Mouse (Mus musculus): ENCODE data around the gene Mtg2. TPM values are rescaled to one million over a fixed set of nuclear protein-coding genes. Genes with fewer than 3 reads are reported as not detected.

Gene Mtg2
- polyA plus RNA-seq, 1 experiment from 2014 or later: 11.1 TPM

DNA sequence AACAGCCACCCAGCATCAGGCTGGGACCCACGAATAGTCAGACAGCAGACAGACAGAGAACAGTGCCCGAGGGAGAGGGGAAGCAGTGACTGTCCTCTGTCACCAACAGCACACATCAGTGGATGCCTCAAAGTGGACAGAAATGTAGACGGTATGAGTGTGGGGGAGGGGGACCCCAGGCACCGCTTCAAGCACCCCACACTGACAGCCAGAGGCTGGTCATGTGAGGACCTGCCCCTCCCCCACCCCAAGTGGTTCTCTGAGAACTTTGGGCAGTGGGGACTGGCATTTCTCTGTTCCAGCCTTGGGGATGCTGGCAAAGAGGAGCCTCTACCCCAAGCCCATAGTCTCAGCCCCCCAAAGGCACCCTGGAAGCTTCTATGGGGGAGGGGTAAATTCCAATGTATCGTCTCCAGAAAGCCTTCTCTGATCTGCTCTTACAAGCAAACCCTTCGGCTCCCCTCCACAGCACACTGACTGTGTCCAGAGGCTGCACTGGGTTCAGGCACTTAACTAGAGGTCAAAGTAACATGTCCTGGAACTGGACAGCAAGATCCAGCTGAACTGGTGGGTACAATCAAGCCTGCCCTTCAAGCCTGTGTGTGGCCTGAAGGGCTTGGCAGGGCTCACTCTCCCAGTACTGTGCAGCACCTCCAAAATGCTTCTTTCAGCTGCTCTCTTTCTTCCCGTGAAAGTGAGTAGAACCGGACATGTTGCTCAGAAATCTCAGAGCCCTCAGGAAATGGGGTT is 35.2 kb downstream of the Mtg2 start:
- Histone ChIP-seq H3K4me1 (replicated peaks; ENCODE audit: control insufficient read depth, insufficient read depth, low read length) (no peaks in the 10 kb centered on the region), H3K27me3 (replicated peaks; ENCODE audit: control insufficient read depth, insufficient read depth, low read length) (peaks cover 50% of the 10 kb centered on the region), H3K36me3 (ENCODE audit: control insufficient read depth, insufficient read depth) (no peaks in the 10 kb centered on the region), H3K27ac (ENCODE audit: low read depth, low read length) (no peak overlapping the region), H3K4me3 (ENCODE audit: low read depth, low read length) (no peak overlapping the region), H3K9me3 (ENCODE audit: control insufficient read depth) (no peaks in the 10 kb centered on the region), H3K4me2 (replicated peaks; ENCODE audit: low read depth) (no peak overlapping the region), H3K9ac (ENCODE audit: low read depth, low read length) (no peak overlapping the region)
- no peak for ATAC-seq
- WGBS: 42% methylated on average over 8 of the region's 8 CpGs
- TF ChIP-seq CTCF (IDR thresholded peaks at IDR 0.05; ENCODE audit: low read depth): no peak

DNA sequence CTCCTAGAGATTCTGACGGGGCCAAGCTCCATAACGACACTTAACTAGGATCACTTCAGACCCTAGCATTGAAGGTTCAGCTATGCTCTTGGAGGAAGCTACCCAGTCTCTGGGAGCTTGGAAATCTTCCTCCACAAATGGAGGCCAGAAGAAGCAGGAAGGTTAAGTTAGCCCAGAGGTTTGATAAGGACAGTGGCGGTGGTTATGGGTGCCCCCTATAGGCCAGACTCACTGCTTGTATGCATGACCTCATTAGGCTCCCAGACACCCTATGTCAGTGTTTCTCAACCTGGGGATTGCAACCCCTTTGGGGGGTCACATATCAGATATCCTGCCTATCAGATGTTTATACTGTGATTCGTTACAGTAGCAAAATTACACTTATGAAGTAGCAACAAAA is 36.7 kb downstream of the Mtg2 start:
- peak; percentile 59 for TF ChIP-seq CTCF (IDR thresholded peaks at IDR 0.05; ENCODE audit: low read depth)
- no peak overlapping the region for H3K4me3 ChIP-seq (ENCODE audit: low read depth, low read length)
- H3K36me3 ChIP-seq (ENCODE audit: control insufficient read depth, insufficient read depth): no peaks in the 10 kb centered on the region
- WGBS: 60% methylated on average over 4 of the region's 4 CpGs
- H3K27me3 ChIP-seq (replicated peaks; ENCODE audit: control insufficient read depth, insufficient read depth, low read length): peaks cover 37% of the 10 kb centered on the region
- H3K4me2 ChIP-seq (replicated peaks; ENCODE audit: low read depth): no peak overlapping the region
- H3K27ac ChIP-seq (ENCODE audit: low read depth, low read length): no peak overlapping the region
- ATAC-seq: no peak
- H3K4me1 ChIP-seq (replicated peaks; ENCODE audit: control insufficient read depth, insufficient read depth, low read length): no peaks in the 10 kb centered on the region
- H3K9ac ChIP-seq (ENCODE audit: low read depth, low read length): no peak overlapping the region
- H3K9me3 ChIP-seq (ENCODE audit: control insufficient read depth): no peaks in the 10 kb centered on the region

DNA sequence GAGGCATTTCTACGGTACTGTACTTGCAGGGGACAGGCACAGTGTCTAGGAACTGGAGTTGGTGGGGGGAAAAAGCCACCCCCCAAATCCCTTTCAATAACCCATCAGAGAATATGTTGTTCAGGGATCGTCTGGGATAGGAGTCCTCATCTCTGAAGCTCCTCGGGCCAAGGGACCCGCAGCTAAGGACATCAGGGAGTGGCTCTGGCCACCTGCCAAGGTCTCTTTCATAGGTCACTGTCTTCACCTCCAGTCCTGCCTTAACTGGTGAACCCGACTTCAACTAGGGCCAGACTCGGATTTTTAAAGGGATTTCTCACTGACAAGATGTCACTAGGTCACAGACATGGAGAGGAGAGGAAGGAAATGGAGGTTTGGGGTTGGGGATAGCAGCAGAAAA is 37.9 kb downstream of the Mtg2 start:
- H3K36me3 ChIP-seq (ENCODE audit: control insufficient read depth, insufficient read depth): no peaks in the 10 kb centered on the region
- no peaks in the 10 kb centered on the region for H3K4me1 ChIP-seq (replicated peaks; ENCODE audit: control insufficient read depth, insufficient read depth, low read length)
- ATAC-seq: no peak
- H3K4me3 ChIP-seq (ENCODE audit: low read depth, low read length): no peak overlapping the region
- no peaks in the 10 kb centered on the region for H3K9me3 ChIP-seq (ENCODE audit: control insufficient read depth)
- no peak overlapping the region for H3K9ac ChIP-seq (ENCODE audit: low read depth, low read length)
- WGBS: 52% methylated on average over 6 of the region's 6 CpGs
- H3K27me3 ChIP-seq (replicated peaks; ENCODE audit: control insufficient read depth, insufficient read depth, low read length): peaks cover 25% of the 10 kb centered on the region
- H3K27ac ChIP-seq (ENCODE audit: low read depth, low read length): no peak overlapping the region
- no peak for TF ChIP-seq CTCF (IDR thresholded peaks at IDR 0.05; ENCODE audit: low read depth)
- no peak overlapping the region for H3K4me2 ChIP-seq (replicated peaks; ENCODE audit: low read depth)

DNA sequence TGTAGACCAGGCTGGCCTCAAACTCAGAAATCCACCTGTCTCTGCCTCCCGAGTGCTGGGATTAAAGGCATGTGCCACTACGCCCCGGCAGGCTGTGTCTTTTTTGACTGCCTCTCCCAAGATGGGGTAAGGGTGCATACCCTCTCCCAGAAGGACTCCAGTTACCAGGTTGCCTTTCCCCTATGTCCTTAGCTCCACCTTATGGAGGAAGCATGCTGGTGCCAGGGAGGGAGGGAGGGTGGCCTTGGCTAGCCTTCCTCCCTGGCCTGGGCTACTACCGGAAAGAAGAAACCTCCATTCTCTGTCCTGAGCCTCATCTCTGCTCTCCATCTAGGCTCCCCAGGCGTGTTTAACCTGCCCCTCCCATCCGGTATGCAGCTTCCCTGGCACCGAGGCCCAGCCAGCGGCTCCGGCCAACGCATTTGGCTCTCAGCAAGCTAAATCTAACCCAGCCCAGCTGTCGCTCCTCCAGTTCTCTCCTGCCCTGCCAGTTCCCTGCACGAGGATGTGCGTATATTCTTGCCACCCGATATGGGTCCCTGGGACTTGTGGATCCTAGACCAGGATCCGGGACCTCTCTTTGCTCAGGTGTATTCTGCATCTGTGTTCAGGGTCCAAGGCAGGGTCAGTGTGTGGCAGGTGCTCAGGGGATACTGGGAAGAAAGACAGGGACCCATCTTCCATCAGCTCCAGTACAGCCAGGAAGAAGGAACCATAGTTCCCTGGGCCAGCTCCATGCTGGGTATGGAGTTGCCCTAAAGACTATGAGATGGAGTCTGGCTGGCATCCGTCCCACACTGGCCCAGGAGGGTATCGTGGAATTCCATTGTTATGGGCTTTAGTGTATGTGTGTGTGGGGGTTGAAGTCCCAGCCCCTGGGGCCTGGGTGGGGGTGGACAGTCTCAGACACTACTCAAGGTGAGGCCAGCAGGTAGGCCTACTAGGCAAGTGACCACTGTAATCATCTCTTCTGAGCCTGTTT is 43.8 kb downstream of the Mtg2 start:
- Histone ChIP-seq H3K9ac (ENCODE audit: low read depth, low read length) (no peak overlapping the region), H3K4me1 (replicated peaks; ENCODE audit: control insufficient read depth, insufficient read depth, low read length) (peaks cover 13% of the 10 kb centered on the region; the same call in 1 of the 2 replicates), H3K36me3 (ENCODE audit: control insufficient read depth, insufficient read depth) (no peaks in the 10 kb centered on the region), H3K4me3 (ENCODE audit: low read depth, low read length) (no peak overlapping the region), H3K4me2 (replicated peaks; ENCODE audit: low read depth) (no peak overlapping the region), H3K27me3 (replicated peaks; ENCODE audit: control insufficient read depth, insufficient read depth, low read length) (no peaks in the 10 kb centered on the region; the same call in 1 of the 2 replicates), H3K9me3 (ENCODE audit: control insufficient read depth) (no peaks in the 10 kb centered on the region), H3K27ac (ENCODE audit: low read depth, low read length) (no peak overlapping the region)
- TF ChIP-seq CTCF (IDR thresholded peaks at IDR 0.05; ENCODE audit: low read depth): peak; percentile 37
- no peak for ATAC-seq
- 58% methylated on average over 17 of the region's 17 CpGs for WGBS

DNA sequence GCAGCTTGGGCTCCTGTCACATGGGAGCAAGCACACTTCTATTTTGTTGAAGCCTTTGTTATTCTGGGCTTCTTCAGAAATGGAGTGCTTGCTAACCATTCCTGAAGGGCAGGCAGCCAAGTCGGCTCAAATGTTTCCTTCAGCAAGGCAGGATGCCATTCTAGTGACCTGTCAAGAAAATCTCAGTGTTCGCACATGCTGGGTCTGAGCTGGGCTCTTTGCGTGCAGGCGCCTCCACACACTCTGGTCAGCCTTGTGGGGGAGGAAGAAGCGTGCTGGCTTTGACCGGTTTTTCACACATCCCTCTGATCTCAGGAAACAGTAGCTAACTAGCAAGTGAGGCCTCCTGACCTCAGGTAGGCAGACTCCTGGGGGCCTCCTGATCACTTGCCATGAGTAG is 44.9 kb downstream of the Mtg2 start:
- H3K9ac ChIP-seq (ENCODE audit: low read depth, low read length): no peak overlapping the region
- H3K9me3 ChIP-seq (ENCODE audit: control insufficient read depth): no peaks in the 10 kb centered on the region
- H3K4me1 ChIP-seq (replicated peaks; ENCODE audit: control insufficient read depth, insufficient read depth, low read length): peaks cover 13% of the 10 kb centered on the region; the same call in 1 of the 2 replicates
- H3K27ac ChIP-seq (ENCODE audit: low read depth, low read length): no peak overlapping the region
- no peaks in the 10 kb centered on the region for H3K36me3 ChIP-seq (ENCODE audit: control insufficient read depth, insufficient read depth)
- 54% methylated on average over 6 of the region's 6 CpGs for WGBS
- no peak for TF ChIP-seq CTCF (IDR thresholded peaks at IDR 0.05; ENCODE audit: low read depth)
- no peak overlapping the region for H3K4me2 ChIP-seq (replicated peaks; ENCODE audit: low read depth)
- no peak for ATAC-seq
- no peaks in the 10 kb centered on the region for H3K27me3 ChIP-seq (replicated peaks; ENCODE audit: control insufficient read depth, insufficient read depth, low read length)
- H3K4me3 ChIP-seq (ENCODE audit: low read depth, low read length): no peak overlapping the region

DNA sequence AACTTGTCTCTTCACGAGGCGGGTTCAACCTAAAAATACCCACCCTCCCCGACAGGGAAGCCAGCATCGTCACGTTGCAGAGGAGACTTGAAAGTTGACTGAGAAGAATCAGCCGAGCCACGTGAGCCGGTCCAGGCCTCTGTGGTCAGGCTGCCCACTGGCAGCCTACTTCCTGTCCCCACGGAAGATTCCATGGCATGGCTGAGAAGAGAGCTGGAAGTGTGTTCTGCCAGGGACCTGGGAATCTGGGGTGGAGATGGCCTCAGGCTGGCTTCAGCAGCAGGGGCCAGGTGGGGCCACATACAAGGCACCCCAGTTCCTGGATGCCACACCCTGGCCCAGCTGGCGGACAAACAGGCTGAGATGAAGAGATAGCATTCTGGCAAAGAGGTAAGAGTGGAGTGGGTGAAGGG is 45.7 kb downstream of the Mtg2 start:
- no peak for ATAC-seq
- WGBS: 65% methylated on average over 10 of the region's 10 CpGs

More for the DNA sequence above, 45.7 kb downstream of the Mtg2 start:
- Histone ChIP-seq H3K4me3 (ENCODE audit: low read depth, low read length) (no peak overlapping the region), H3K4me2 (replicated peaks; ENCODE audit: low read depth) (no peak overlapping the region), H3K9ac (ENCODE audit: low read depth, low read length) (no peak overlapping the region), H3K27me3 (replicated peaks; ENCODE audit: control insufficient read depth, insufficient read depth, low read length) (no peaks in the 10 kb centered on the region), H3K27ac (ENCODE audit: low read depth, low read length) (no peak overlapping the region), H3K9me3 (ENCODE audit: control insufficient read depth) (no peaks in the 10 kb centered on the region), H3K4me1 (replicated peaks; ENCODE audit: control insufficient read depth, insufficient read depth, low read length) (peaks cover 13% of the 10 kb centered on the region; the same call in 1 of the 2 replicates), H3K36me3 (ENCODE audit: control insufficient read depth, insufficient read depth) (no peaks in the 10 kb centered on the region)
- no peak for TF ChIP-seq CTCF (IDR thresholded peaks at IDR 0.05; ENCODE audit: low read depth)

Measured in intestine, postnatal 0 days (tissue).